Mouse (Mus musculus) midbrain, embryonic 15.5 days (tissue): ENCODE measurements at regions not wholly inside any gene's neighbourhood (a gene's known extent, or its start where the extent isn't known, plus 50 kb on each side); places are given as distances from the start of the nearest gene placed in this dataset.

Experiments
- ATAC-seq: fragments of 200-750 bp; cut with Nextera tagmentation; replicated peaks from 2 replicates; pipeline ENCODE4 v1.8.0; 2017; ENCODE audit warnings: moderate TSS enrichment
- H3K27ac ChIP-seq: fragments of 300-500 bp; sonication (generic); 2 replicates; pipeline ENCODE4 v1.5.1; 2015; ENCODE audit warnings: mild to moderate bottlenecking, inconsistent platforms
- H3K27me3 ChIP-seq: fragments of 300-500 bp; sonication (generic); replicated peaks from 2 replicates; pipeline ENCODE4 v1.6.1; 2015; ENCODE audit warnings: inconsistent platforms
- H3K36me3 ChIP-seq: fragments of 300-500 bp; sonication (generic); replicated peaks from 2 replicates; pipeline ENCODE4 v1.6.1; 2015; ENCODE audit warnings: inconsistent platforms
- H3K4me1 ChIP-seq: fragments of 300-500 bp; sonication (generic); 2 replicates; pipeline ENCODE4 v1.6.1; 2015; ENCODE audit warnings: inconsistent platforms
- H3K4me2 ChIP-seq: fragments of 300-500 bp; sonication (generic); 2 replicates; pipeline ENCODE4 v1.6.1; 2015; ENCODE audit warnings: inconsistent platforms, mild to moderate bottlenecking, moderate library complexity
- H3K4me3 ChIP-seq: fragments of 300-500 bp; sonication (generic); 2 replicates; pipeline ENCODE4 v1.5.1; 2015; ENCODE audit warnings: mild to moderate bottlenecking, inconsistent platforms
- H3K9ac ChIP-seq: fragments of 300-500 bp; sonication (generic); 2 replicates; pipeline ENCODE4 v1.6.1; 2015; ENCODE audit warnings: mild to moderate bottlenecking, inconsistent platforms
- H3K9me3 ChIP-seq: fragments of 300-500 bp; sonication (generic); 2 replicates; pipeline ENCODE4 v1.6.1; 2016; ENCODE audit warnings: inconsistent platforms
- WGBS: fragments of 180-500 bp; shearing (Covaris S2); methylation state at CpG from one replicate; pipeline ENCODE4 v1.1.7; 2015; ENCODE audit warnings: mixed read lengths; 5-methylcytosine and 5-hydroxymethylcytosine counted together

DNA sequence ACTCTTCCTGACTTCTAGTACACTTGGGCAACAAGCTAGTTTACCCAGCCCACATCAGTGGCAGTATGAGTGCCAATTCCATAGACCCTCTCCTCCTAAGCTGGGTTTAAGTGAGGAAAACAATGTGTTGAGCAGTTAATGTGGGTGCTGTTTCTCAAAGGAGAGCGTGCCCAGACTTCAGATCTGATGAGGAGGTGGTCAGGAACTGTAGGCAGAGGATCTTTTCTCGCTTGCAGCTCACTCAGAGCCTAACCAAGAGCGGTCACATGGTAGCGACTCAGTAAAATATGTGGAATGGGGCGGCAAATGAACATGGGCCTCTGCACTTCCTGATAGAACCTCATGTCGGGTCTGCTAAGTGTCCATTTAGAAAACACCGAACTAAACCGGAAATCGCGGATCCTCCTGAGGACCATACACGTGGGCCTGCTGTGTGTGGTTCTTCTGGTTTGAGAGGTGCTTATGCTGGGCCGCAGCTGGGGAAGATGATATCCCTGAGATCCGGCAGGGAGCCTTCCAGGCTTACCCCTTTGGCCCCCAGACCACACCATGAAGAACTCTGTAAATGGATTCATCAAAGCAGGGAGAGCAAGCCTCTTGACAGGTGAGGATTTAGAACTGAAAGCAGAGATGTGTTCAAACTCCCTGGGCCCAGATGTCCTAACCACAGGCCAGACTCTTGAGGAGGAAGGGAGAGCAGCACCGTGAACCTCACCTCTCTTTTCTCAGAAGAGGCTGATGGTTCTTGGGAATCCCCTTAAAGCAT, 153.1 kb downstream of the Zfp36l1 start:
- H3K4me1 ChIP-seq: 0 out of 2 replicates have a peak, but pooled peaks cover 2% of the 10 kb centered on the region
- WGBS: 90% methylated on average over 14 of the region's 14 CpGs
- H3K27ac ChIP-seq: no peak overlapping the region
- H3K36me3 ChIP-seq: no peaks in the 10 kb centered on the region
- H3K9ac ChIP-seq: no peak overlapping the region
- H3K4me2 ChIP-seq: no peak overlapping the region
- no peaks in the 10 kb centered on the region; the same call in 1 of the 2 replicates for H3K27me3 ChIP-seq
- H3K9me3 ChIP-seq: no peaks in the 10 kb centered on the region
- H3K4me3 ChIP-seq: no peak overlapping the region
- ATAC-seq: no peak

DNA sequence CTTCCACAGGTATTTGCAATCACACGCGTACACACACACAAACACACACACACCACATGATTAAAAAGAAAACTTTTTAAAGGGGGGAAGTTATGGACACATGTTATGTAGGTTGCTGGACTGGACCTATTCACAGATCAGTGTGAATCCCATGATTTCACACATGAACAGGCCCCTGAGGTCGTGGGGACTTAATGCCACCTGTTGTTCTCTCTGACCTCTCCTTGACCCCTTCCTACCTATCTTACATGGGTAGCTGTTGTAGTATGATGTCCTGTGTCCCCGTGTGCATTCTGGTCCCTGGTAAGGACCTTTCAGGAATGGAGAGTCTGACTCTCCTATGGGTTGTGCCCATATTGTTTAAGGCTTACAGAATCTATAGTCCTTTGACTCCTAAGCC, 155.6 kb downstream of the Zfp36l1 start:
- Histone ChIP-seq H3K27ac (no peak overlapping the region), H3K36me3 (no peaks in the 10 kb centered on the region), H3K4me2 (no peak overlapping the region), H3K9me3 (no peaks in the 10 kb centered on the region), H3K9ac (no peak overlapping the region), H3K4me3 (no peak overlapping the region), H3K4me1 (no peaks in the 10 kb centered on the region), H3K27me3 (no peaks in the 10 kb centered on the region; the same call in 1 of the 2 replicates)
- no peak for ATAC-seq
- 61% methylated on average over 4 of the region's 4 CpGs for WGBS

DNA sequence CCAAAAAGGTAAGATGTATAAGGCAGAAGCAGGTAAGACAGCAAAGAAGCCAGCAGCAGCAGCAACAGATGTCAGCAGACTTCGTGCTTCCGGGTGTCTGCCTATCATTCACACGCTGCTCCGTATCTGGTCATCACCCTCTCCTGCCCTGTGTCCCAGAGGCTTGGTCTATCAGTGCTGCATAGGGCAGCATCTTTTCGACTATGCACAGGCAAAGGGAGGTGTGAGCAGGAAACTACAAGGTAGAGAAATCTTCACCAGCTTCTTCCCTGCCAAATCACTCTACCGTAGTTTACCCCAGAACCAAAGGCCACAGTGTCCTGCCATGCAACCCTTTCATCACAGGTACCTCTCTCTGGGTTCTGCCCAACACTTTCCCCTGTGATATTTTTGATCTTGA, 156.5 kb downstream of the Zfp36l1 start:
- ATAC-seq: no peak
- Histone ChIP-seq H3K27me3 (no peaks in the 10 kb centered on the region), H3K27ac (no peak overlapping the region), H3K4me2 (no peak overlapping the region), H3K4me1 (no peaks in the 10 kb centered on the region), H3K36me3 (no peaks in the 10 kb centered on the region), H3K4me3 (no peak overlapping the region), H3K9ac (no peak overlapping the region), H3K9me3 (no peaks in the 10 kb centered on the region)
- 89% methylated on average over 6 of the region's 6 CpGs for whole genome bisulfite sequencing

DNA sequence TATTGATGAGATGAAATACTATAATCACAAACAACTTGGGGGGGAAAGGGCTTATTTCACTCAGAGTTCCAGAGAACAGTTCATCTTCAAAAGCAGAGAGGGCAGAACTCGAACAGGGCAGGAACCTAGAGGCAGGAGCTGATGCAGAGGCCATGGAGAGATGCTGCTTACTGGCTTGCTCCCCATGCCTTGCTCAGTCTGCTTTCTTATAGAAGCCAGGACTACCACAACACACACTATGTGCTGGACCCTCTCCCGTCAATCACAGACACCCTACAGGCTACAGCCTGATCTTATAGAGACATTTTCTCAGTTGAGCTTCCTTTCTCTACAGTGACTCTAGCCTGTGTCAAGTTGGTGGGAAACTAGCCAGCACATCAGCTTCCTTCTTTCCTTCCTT, 157.3 kb downstream of the Zfp36l1 start:
- Histone ChIP-seq H3K9me3 (no peaks in the 10 kb centered on the region), H3K36me3 (no peaks in the 10 kb centered on the region), H3K9ac (no peak overlapping the region), H3K4me2 (no peak overlapping the region), H3K4me3 (no peak overlapping the region), H3K4me1 (no peaks in the 10 kb centered on the region), H3K27ac (no peak overlapping the region), H3K27me3 (no peaks in the 10 kb centered on the region)
- ATAC-seq: no peak
- 89% methylated on average over 2 of the region's 2 CpGs for WGBS

DNA sequence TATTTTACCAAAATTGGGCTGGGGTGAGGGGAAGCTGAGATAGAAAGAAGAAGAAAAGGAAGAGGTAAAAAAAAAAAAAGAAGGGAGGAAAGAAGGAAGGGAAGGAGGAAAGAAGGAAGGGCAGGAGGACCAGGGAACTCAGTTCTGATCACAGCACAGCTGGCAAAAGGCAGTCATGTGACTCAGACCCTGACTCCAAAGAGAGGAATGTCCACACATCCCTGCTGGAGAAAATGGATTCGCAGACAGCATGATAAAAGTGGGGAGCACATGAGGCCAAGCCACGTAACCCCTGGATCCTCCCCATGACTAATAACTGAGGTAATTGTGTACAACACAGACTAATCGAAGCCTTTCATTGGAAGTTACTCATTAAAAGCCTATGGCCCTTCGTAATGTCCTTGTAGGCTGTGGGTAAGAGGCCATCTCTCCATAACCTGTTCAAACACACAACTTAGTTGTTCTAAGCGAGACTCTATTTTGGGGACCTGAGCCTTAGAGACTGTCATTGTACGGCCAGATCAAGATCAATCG, 162.2 kb downstream of the Zfp36l1 start:
- H3K27me3 ChIP-seq: no peaks in the 10 kb centered on the region
- H3K4me3 ChIP-seq: no peak overlapping the region
- H3K27ac ChIP-seq: no peak overlapping the region
- H3K36me3 ChIP-seq: no peaks in the 10 kb centered on the region
- H3K4me2 ChIP-seq: no peak overlapping the region
- no peak overlapping the region for H3K9ac ChIP-seq
- ATAC-seq: no peak
- 0 out of 2 replicates have a peak, but pooled peaks cover 5% of the 10 kb centered on the region for H3K4me1 ChIP-seq
- no peaks in the 10 kb centered on the region for H3K9me3 ChIP-seq
- 92% methylated on average over 7 of the region's 7 CpGs for WGBS

DNA sequence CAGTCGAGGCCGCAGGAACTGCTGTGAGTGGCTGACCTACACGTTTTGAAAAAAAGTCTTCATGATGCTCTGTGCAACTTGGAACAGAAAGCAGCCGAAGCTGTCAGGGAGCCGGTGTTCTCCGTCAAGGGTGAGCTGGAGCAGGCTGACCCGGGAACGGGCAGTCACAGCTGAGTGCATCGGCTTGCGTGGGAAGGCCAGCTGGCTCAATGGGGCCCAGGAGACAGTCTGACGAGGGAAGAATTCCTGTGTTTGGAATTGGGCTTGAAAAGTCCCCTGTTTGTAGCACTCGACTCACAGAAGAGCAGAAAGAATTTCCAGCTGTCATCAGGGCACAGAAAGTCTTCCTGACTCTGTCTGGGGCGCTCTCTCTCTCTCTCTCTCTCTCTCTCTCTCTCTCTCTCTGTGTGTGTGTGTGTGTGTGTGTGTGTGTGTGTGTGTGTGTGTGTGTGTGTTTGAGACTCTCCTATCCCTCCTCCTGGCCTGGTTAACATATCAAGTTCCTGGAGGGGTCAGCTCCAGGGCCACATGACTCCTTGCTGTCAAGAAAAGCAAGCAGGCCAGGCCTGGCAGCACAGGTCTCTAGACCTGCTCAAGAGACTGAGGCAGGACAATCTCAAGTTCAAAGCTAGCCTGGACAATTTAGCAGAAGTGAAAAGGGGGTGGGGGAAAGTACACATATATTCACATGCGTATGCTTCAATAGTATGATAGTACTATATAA, 163.6 kb downstream of the Zfp36l1 start:
- H3K4me1 ChIP-seq: peaks cover 10% of the 10 kb centered on the region
- H3K36me3 ChIP-seq: no peaks in the 10 kb centered on the region
- no peak overlapping the region for H3K4me3 ChIP-seq
- WGBS: 25% methylated on average over 14 of the region's 14 CpGs
- H3K9me3 ChIP-seq: no peaks in the 10 kb centered on the region
- no peak overlapping the region for H3K4me2 ChIP-seq
- no peaks in the 10 kb centered on the region for H3K27me3 ChIP-seq
- no peak overlapping the region for H3K27ac ChIP-seq
- ATAC-seq: no peak
- H3K9ac ChIP-seq: no peak overlapping the region

DNA sequence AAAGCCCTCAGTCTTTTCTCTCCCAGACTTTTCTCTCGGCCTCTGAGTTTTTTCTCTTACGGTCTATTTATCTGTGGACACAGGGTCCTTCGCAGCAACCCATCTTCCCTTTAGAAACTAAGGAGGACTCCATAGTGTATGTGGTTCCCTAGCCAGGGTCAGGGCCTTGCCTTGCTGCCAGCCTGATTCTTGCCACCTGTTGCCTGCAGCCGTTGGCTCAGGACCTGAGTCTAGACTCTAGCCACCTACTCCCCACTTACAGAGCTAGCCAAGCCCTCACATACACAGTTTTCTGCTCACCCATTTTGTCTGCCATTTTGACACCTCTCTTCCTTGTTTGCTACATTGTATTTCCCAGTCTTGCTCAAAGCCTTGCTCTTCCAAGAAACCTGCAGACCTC, 165.2 kb downstream of the Zfp36l1 start:
- no peaks in the 10 kb centered on the region for H3K27me3 ChIP-seq
- H3K9me3 ChIP-seq: no peaks in the 10 kb centered on the region
- no peak overlapping the region for H3K4me3 ChIP-seq
- no peaks in the 10 kb centered on the region for H3K36me3 ChIP-seq
- no peak overlapping the region for H3K4me2 ChIP-seq
- no peak for ATAC-seq
- H3K9ac ChIP-seq: no peak overlapping the region
- WGBS: 97% methylated on average over 4 of the region's 4 CpGs
- no peak overlapping the region for H3K27ac ChIP-seq
- H3K4me1 ChIP-seq: peaks cover 10% of the 10 kb centered on the region

DNA sequence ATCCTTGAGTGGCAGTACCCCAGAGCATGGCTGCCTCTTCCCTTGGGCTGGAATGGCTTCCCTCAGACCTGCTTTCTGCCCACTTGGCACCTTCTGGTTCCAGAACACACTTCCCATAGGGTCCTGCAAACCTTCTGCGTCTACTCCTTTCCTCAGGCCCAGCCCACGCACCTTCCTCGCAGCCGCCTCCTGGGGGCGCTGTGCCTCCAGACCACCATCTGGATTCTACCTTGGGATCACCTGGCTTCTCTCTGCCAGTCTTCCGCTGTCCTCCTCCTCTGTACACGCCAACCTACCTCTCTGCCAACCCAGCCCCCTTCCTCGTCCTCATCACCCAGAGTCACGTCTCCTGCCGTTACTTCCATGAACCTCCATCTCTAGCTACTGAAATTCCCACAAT, 166.0 kb downstream of the Zfp36l1 start:
- no peaks in the 10 kb centered on the region for H3K27me3 ChIP-seq
- no peak for ATAC-seq
- H3K36me3 ChIP-seq: no peaks in the 10 kb centered on the region
- H3K4me1 ChIP-seq: peaks cover 10% of the 10 kb centered on the region
- no peak overlapping the region for H3K4me2 ChIP-seq
- 87% methylated on average over 10 of the region's 10 CpGs for WGBS
- no peak overlapping the region for H3K4me3 ChIP-seq
- no peak overlapping the region for H3K27ac ChIP-seq
- no peak overlapping the region for H3K9ac ChIP-seq
- no peaks in the 10 kb centered on the region for H3K9me3 ChIP-seq

DNA sequence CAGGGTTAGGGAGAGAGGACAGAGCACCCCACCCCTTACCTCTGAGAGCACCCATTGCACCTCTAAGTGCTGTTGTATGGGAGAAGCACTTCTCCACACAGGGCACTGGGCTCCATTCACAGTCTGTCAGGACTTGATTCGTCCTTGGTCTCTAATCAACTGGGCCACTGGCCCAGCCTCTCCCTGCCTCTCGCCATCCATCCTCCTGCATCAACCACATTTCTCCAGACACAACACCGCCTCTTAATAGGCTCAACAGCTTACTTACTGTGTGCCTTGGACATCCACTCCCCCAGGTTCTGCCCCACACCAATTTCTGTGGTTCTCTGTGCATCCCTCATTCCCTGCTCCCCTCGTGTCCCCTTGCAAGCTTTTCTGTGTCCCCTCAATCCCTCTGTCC, 166.9 kb downstream of the Zfp36l1 start:
- Histone ChIP-seq H3K27me3 (no peaks in the 10 kb centered on the region), H3K27ac (no peak overlapping the region)
- ATAC-seq: no peak

DNA sequence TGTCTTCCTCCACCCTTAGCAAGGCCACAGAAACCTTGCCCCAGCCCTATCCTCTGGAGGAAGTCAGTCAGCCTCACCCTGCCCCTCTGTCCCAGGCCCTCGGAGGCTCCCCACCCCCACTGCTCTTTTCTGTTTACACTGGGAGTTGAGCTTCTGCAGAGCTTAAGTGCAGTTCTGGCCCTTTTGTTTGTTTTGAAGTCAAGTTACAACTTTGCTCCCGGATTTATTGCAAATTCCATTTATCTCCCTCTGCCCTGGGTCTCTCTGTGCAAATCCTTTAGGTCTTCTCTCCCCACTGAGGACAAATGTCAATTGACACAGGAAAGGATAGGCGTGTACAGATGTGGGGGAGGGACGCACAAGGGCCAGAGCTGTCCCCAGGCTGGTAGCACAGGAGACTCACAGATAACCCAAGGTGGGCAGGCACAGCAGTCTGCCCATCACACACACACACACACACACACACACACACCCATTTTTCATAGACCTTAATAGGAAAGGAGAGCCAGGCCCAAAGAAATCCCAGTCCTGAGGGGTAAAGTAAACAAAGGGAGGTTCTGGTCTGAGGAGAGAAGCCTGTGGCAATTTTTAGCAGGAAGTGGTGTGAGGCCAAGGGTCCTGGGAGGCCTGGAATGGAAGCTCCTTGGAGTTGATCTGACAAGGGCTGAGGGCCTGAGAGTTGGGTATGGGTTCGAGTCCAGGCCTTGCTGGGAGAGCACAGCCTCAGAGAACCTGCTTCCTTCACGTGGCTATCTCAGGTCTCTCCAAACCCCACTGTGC, 167.9 kb downstream of the Zfp36l1 start:
- no peak for ATAC-seq
- WGBS: 24% methylated on average over 6 of the region's 6 CpGs
- no peaks in the 10 kb centered on the region for H3K36me3 ChIP-seq
- peaks cover 10% of the 10 kb centered on the region for H3K4me1 ChIP-seq
- no peaks in the 10 kb centered on the region for H3K27me3 ChIP-seq
- H3K4me2 ChIP-seq: no peak overlapping the region
- H3K9ac ChIP-seq: no peak overlapping the region
- H3K4me3 ChIP-seq: no peak overlapping the region
- H3K27ac ChIP-seq: 0 out of 2 replicates have a peak overlapping the region, but pooled peaks have one; percentile 5
- H3K9me3 ChIP-seq: no peaks in the 10 kb centered on the region

More for the DNA sequence above, 166.9 kb downstream of the Zfp36l1 start:
- H3K9ac ChIP-seq: no peak overlapping the region
- H3K4me3 ChIP-seq: no peak overlapping the region
- no peak overlapping the region for H3K4me2 ChIP-seq
- 83% methylated on average over 4 of the region's 4 CpGs for WGBS
- peaks cover 10% of the 10 kb centered on the region for H3K4me1 ChIP-seq
- H3K36me3 ChIP-seq: no peaks in the 10 kb centered on the region
- H3K9me3 ChIP-seq: no peaks in the 10 kb centered on the region

DNA sequence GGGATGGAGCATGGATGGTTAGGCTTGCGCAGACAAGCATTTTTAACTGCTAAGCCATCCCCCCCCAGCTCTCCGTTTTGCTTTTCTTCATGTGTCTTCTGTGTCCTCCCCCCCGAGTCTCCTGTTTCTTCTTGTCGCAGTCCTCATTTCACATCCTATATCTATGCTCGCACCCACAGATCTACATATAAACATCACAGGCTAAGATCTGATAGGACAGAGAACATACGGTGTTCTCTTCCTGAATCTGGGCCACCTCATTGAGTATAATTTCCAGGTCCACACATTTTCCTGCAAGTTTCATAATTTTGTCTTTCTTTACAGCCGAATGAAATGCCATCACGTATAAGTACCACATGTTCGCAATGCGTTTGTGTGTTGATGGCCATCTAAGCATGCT, 168.7 kb downstream of the Zfp36l1 start:
- H3K27me3 ChIP-seq: no peaks in the 10 kb centered on the region
- 93% methylated on average over 10 of the region's 10 CpGs for WGBS

DNA sequence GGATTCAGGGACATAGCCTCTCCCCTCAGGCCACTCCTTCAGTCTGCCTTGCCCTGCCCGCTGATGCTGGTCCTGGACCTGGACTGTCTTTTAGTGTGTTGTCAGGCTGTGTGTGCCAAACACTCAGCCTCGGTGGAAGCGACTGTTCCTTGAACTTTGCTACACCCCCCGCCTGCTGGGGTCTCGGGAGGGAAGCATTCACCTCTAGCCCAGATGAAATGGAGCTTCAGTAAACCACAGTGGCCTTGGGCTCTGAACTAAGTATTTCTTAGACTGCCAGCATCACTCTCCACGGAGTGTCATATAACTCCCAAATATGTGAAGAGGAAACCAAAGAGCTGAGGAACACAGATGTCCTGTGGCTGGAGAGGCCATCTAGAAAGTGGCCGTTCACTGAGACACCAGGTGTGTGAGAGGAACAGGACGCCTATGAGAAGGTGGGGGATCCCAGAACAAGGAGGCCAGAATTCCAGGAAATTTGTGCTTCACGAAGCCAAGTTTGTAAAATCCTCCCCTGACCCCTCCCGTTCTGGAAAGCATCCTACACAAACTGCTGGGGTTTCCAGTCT, 170.2 kb downstream of the Zfp36l1 start:
- WGBS: 65% methylated on average over 10 of the region's 10 CpGs
- H3K4me1 ChIP-seq: peaks cover 5% of the 10 kb centered on the region
- ATAC-seq: no peak
- H3K4me2 ChIP-seq: no peak overlapping the region
- H3K9me3 ChIP-seq: no peaks in the 10 kb centered on the region
- H3K9ac ChIP-seq: no peak overlapping the region
- H3K4me3 ChIP-seq: no peak overlapping the region
- H3K27me3 ChIP-seq: no peaks in the 10 kb centered on the region
- H3K36me3 ChIP-seq: no peaks in the 10 kb centered on the region
- H3K27ac ChIP-seq: no peak overlapping the region

More for the DNA sequence above, 168.7 kb downstream of the Zfp36l1 start:
- no peaks in the 10 kb centered on the region for H3K9me3 ChIP-seq
- H3K4me2 ChIP-seq: no peak overlapping the region
- H3K27ac ChIP-seq: no peak overlapping the region
- ATAC-seq: no peak
- no peak overlapping the region for H3K9ac ChIP-seq
- no peak overlapping the region for H3K4me3 ChIP-seq
- no peaks in the 10 kb centered on the region for H3K36me3 ChIP-seq
- peaks cover 9% of the 10 kb centered on the region for H3K4me1 ChIP-seq
